Comparison of ENCODE assay signal across 27 mouse cellular contexts in genomic region chr14:31759195-31759594, GRCm38 (mm10).
"Had no signal": no experiment of that assay in that cellular context is flagged by ENCODE, and none has a peak within 500 bp of the region (broad histone marks: within the 10 kb centered on the region; RNA-seq: fewer than 3 reads in every experiment).

No protein-coding gene starts in this region.

- H3K27ac ChIP-seq: embryonic facial prominence, embryonic 10.5 days; embryonic facial prominence, embryonic 12.5 days; embryonic facial prominence, embryonic 13.5 days; embryonic facial prominence, embryonic 15.5 days; forebrain, embryonic 10.5 days; forebrain, embryonic 12.5 days; forebrain, embryonic 13.5 days; forebrain, embryonic 15.5 days; gastrocnemius, adult 2 months; heart, adult 2 months had no signal

- H3K9me3 ChIP-seq: embryonic facial prominence, embryonic 10.5 days; embryonic facial prominence, embryonic 12.5 days; embryonic facial prominence, embryonic 13.5 days; embryonic facial prominence, embryonic 15.5 days; forebrain, embryonic 10.5 days; forebrain, embryonic 12.5 days; forebrain, embryonic 13.5 days; forebrain, embryonic 15.5 days had no signal

- H3K4me1 ChIP-seq: embryonic facial prominence, embryonic 10.5 days; embryonic facial prominence, embryonic 12.5 days; embryonic facial prominence, embryonic 13.5 days; embryonic facial prominence, embryonic 15.5 days; forebrain, embryonic 10.5 days; forebrain, embryonic 12.5 days; forebrain, embryonic 13.5 days; forebrain, embryonic 15.5 days had no signal

- H3K9ac ChIP-seq: embryonic facial prominence, embryonic 12.5 days; embryonic facial prominence, embryonic 13.5 days; embryonic facial prominence, embryonic 15.5 days; forebrain, embryonic 12.5 days; forebrain, embryonic 13.5 days; forebrain, embryonic 15.5 days; forebrain, postnatal 0 days had no signal

- H3K4me3 ChIP-seq: embryonic facial prominence, embryonic 10.5 days; embryonic facial prominence, embryonic 12.5 days; embryonic facial prominence, embryonic 13.5 days; embryonic facial prominence, embryonic 15.5 days; erythroblast, embryonic 14.5 days; forebrain, embryonic 10.5 days; forebrain, embryonic 12.5 days; forebrain, embryonic 13.5 days; forebrain, embryonic 15.5 days; gastrocnemius, adult 2 months; heart, adult 2 months had no signal

- DNase-seq: cerebellum, adult 9-10 months; cerebellum, adult 9-11 months; cerebellum, postnatal 10 days; cerebellum, postnatal 14 days; cerebellum, postnatal 25 days; cerebellum, postnatal 36 days; embryo, embryonic 11 days; forebrain, postnatal 0 days; gastrocnemius, adult 2 months; gastrocnemius, postnatal 10 days; gastrocnemius, postnatal 14 days; gastrocnemius, postnatal 25 days; gastrocnemius, postnatal 36 days; heart, adult 11 months; heart, adult 18-20 months; heart, adult 2 months had no signal

- H3K27me3 ChIP-seq: embryonic facial prominence, embryonic 12.5 days; embryonic facial prominence, embryonic 13.5 days; embryonic facial prominence, embryonic 15.5 days; forebrain, embryonic 12.5 days; forebrain, embryonic 13.5 days; forebrain, embryonic 15.5 days had no signal

- ATAC-seq: forebrain, embryonic 13.5 days; forebrain, embryonic 14.5 days; forebrain, embryonic 15.5 days; forebrain, embryonic 16.5 days; forebrain, postnatal 0 days had no signal
